Mouse (Mus musculus): ENCODE measurements around the gene Ube2q2. TPM values are rescaled to one million over a fixed set of nuclear protein-coding genes. Genes with fewer than 3 reads are reported as not detected.

Gene Ube2q2
- polyA plus RNA-seq, 1 experiment from 2014 or later: 24.3 TPM

DNA sequence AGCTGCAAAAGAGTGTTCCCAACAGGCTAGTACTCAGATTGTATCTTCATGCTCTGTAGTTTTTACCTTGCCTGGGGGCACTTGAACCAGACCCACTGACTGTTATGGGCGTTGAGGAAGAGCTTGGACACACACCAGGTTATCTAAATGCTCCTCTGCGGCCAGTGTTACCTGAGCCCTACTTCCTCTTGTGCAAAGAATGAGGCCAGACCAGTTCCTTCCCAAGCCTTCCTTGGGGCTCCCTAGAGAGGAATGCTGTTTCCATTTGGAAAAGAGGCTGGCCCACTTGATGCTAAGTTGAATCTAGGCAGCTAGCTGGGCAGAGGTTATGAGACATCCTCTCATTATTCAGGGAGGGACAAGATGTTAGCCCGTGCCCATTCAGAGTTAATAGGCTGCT lies 26.1 kb upstream of the Ube2q2 start:
- Histone ChIP-seq H3K9ac (ENCODE audit: low read length) (no peak overlapping the region), H3K27ac (ENCODE audit: low read depth, low read length) (no peak overlapping the region), H3K9me3 (replicated peaks; ENCODE audit: control insufficient read depth, low read length) (no peaks in the 10 kb centered on the region), H3K4me2 (ENCODE audit: low read length) (no peak overlapping the region), H3K4me3 (ENCODE audit: low read depth, low read length) (no peak overlapping the region), H3K36me3 (ENCODE audit: control insufficient read depth, insufficient read depth, low read length) (no peaks in the 10 kb centered on the region), H3K27me3 (replicated peaks; ENCODE audit: control insufficient read depth, insufficient read depth, low read length) (no peaks in the 10 kb centered on the region), H3K4me1 (ENCODE audit: control insufficient read depth, insufficient read depth, low read length) (no peaks in the 10 kb centered on the region)
- no peak for ATAC-seq
- whole genome bisulfite sequencing: 59% methylated on average over 3 of the region's 3 CpGs
- no peak for DNase-seq (ENCODE audit: low spot score)

DNA sequence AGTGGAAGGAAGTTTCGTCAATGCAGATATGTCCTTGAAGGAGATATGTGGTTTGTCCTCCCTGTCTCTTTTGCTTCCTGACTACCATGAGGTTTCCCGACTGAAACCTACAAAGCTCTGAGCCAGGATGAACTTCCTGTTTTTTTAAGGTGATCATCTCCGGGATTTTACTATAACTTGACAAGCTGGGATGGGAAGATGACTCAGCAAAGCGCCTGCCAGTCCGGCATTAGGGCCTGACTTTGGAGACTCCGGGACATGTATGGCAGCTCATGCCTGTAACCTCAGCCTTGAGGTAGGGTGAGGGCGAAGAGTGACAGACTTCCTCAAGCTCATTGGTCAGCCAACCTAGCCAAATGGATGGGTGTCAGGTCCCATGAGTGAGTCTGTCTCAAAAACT lies 22.9 kb upstream of the Ube2q2 start:
- Histone ChIP-seq H3K27ac (ENCODE audit: low read depth, low read length) (no peak overlapping the region), H3K9me3 (replicated peaks; ENCODE audit: control insufficient read depth, low read length) (no peaks in the 10 kb centered on the region), H3K4me3 (ENCODE audit: low read depth, low read length) (no peak overlapping the region), H3K4me1 (ENCODE audit: control insufficient read depth, insufficient read depth, low read length) (no peaks in the 10 kb centered on the region), H3K4me2 (ENCODE audit: low read length) (no peak overlapping the region), H3K27me3 (replicated peaks; ENCODE audit: control insufficient read depth, insufficient read depth, low read length) (no peaks in the 10 kb centered on the region), H3K9ac (ENCODE audit: low read length) (no peak overlapping the region), H3K36me3 (ENCODE audit: control insufficient read depth, insufficient read depth, low read length) (no peaks in the 10 kb centered on the region)
- ATAC-seq (no peak), DNase-seq (ENCODE audit: low spot score) (no peak)
- 93% methylated on average over 7 of the region's 7 CpGs for WGBS

DNA sequence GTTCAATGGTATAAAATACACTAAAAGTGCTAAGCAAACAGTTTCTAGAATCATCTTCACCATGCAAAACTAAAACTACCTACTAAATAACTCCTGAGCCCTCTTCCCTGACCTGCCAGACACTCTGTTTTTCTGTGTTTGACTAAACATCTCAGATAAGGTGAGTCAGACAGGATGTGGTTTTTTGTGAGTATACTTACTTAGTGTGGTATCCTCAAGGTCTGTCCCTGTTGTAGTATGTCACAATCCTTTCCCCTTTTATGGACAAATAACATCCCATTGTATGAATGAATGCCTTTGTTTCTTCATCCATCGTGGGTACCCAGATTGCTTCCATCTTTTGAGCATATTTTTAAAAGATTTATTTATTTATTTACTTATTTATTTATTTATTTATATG lies 22.4 kb upstream of the Ube2q2 start:
- ATAC-seq (no peak), DNase-seq (ENCODE audit: low spot score) (no peak)
- Histone ChIP-seq H3K36me3 (ENCODE audit: control insufficient read depth, insufficient read depth, low read length) (no peaks in the 10 kb centered on the region), H3K4me2 (ENCODE audit: low read length) (no peak overlapping the region), H3K27ac (ENCODE audit: low read depth, low read length) (no peak overlapping the region), H3K4me3 (ENCODE audit: low read depth, low read length) (no peak overlapping the region), H3K9ac (ENCODE audit: low read length) (no peak overlapping the region), H3K27me3 (replicated peaks; ENCODE audit: control insufficient read depth, insufficient read depth, low read length) (no peaks in the 10 kb centered on the region), H3K9me3 (replicated peaks; ENCODE audit: control insufficient read depth, low read length) (no peaks in the 10 kb centered on the region), H3K4me1 (ENCODE audit: control insufficient read depth, insufficient read depth, low read length) (no peaks in the 10 kb centered on the region)
- 82% methylated on average over 1 of the region's 1 CpGs for whole genome bisulfite sequencing

DNA sequence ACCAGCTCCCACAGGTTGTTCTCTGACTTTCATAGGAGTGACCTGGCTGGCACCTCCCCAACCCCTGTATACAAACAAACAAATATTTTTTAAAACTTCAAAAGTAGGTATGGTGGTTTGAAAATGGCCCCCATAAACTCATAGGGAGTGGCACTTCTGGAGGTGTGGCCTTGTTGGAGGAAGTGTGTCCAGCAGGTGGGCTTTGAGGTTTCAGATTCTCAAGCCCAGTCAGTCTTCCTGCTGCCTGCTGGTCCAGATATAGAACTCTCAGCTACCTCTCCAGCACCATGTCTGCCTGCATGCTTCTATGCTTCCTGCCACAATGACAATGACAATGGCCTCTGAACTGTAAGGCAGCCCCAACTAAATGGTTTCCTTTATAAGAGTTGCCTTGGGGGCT lies 16.8 kb upstream of the Ube2q2 start:
- Histone ChIP-seq H3K4me1 (ENCODE audit: control insufficient read depth, insufficient read depth, low read length) (no peaks in the 10 kb centered on the region), H3K4me3 (ENCODE audit: low read depth, low read length) (no peak overlapping the region), H3K9ac (ENCODE audit: low read length) (no peak overlapping the region), H3K4me2 (ENCODE audit: low read length) (no peak overlapping the region), H3K36me3 (ENCODE audit: control insufficient read depth, insufficient read depth, low read length) (no peaks in the 10 kb centered on the region), H3K27me3 (replicated peaks; ENCODE audit: control insufficient read depth, insufficient read depth, low read length) (no peaks in the 10 kb centered on the region), H3K9me3 (replicated peaks; ENCODE audit: control insufficient read depth, low read length) (no peaks in the 10 kb centered on the region), H3K27ac (ENCODE audit: low read depth, low read length) (no peak overlapping the region)
- ATAC-seq: no peak
- no peak for DNase-seq (ENCODE audit: low spot score)

DNA sequence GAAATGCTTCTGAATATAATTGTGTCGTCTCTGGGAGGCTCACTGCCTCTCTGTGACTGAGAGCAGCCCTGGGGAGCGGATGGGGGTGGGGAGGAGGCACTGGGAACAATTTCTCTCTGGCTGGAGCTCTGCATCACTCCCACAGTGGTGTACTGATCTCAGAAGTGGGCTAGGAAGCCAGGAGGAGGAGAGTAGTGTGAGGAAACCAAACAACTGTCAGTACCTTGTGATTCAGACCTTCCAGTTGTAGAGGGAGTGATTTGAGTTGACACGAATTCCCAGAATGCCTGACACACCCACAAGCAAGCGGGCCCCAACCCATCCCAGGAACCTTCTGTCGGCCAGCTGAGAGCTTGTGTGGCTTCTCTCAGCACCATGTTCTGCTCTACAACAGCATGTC lies 12.1 kb upstream of the Ube2q2 start:
- H3K4me1 ChIP-seq (ENCODE audit: control insufficient read depth, insufficient read depth, low read length): no peaks in the 10 kb centered on the region
- no peak overlapping the region for H3K9ac ChIP-seq (ENCODE audit: low read length)
- no peak overlapping the region for H3K4me3 ChIP-seq (ENCODE audit: low read depth, low read length)
- 59% methylated on average over 5 of the region's 5 CpGs for WGBS
- DNase-seq (ENCODE audit: low spot score) (no peak), ATAC-seq (no peak)
- H3K36me3 ChIP-seq (ENCODE audit: control insufficient read depth, insufficient read depth, low read length): no peaks in the 10 kb centered on the region
- no peak overlapping the region for H3K27ac ChIP-seq (ENCODE audit: low read depth, low read length)
- no peak overlapping the region for H3K4me2 ChIP-seq (ENCODE audit: low read length)
- no peaks in the 10 kb centered on the region for H3K9me3 ChIP-seq (replicated peaks; ENCODE audit: control insufficient read depth, low read length)
- no peaks in the 10 kb centered on the region for H3K27me3 ChIP-seq (replicated peaks; ENCODE audit: control insufficient read depth, insufficient read depth, low read length)

DNA sequence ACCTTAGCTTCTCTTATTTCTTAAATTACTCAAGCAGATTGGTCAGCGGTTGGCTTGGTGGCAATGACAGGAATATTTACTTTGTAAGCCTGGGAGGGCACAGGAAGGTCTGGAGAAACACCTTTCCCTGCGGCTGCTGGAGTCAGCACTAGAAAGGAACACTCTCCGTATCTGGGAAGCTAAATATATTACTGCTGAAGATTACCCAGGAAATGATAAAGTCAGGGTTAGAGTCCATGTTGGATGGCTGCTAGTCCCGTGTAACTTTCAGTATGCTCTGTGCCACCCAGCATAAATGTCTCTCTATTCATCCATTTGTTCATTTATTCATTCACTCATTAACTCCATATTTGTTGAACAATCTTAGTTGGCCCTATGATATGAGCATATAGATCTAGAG lies 11.5 kb upstream of the Ube2q2 start:
- H3K36me3 ChIP-seq (ENCODE audit: control insufficient read depth, insufficient read depth, low read length): no peaks in the 10 kb centered on the region
- ATAC-seq: no peak
- no peak for DNase-seq (ENCODE audit: low spot score)
- no peak overlapping the region for H3K27ac ChIP-seq (ENCODE audit: low read depth, low read length)
- H3K4me2 ChIP-seq (ENCODE audit: low read length): no peak overlapping the region
- H3K9ac ChIP-seq (ENCODE audit: low read length): no peak overlapping the region
- no peaks in the 10 kb centered on the region for H3K9me3 ChIP-seq (replicated peaks; ENCODE audit: control insufficient read depth, low read length)
- no peak overlapping the region for H3K4me3 ChIP-seq (ENCODE audit: low read depth, low read length)
- 95% methylated on average over 4 of the region's 4 CpGs for WGBS
- H3K27me3 ChIP-seq (replicated peaks; ENCODE audit: control insufficient read depth, insufficient read depth, low read length): no peaks in the 10 kb centered on the region
- no peaks in the 10 kb centered on the region for H3K4me1 ChIP-seq (ENCODE audit: control insufficient read depth, insufficient read depth, low read length)

DNA sequence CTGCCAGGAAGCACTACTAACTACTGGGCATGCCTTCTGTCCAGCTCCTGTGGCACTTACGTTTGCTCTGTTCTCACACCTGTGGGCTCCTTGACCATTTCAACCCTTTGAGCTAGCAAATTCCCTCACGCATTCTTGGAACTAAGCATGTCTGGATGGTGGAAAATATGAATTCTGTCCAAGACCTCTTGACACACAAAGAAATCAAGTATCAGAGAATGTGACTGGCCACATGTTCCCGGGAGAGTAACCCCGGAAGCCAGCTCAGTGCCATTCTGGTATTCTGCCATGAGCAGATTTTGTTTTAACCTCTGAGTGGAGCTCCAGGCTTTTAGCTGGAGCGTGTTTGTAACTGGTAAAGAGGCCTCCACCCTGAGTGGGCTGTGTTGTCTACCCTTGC lies 8.7 kb upstream of the Ube2q2 start:
- Histone ChIP-seq H3K36me3 (ENCODE audit: control insufficient read depth, insufficient read depth, low read length) (no peaks in the 10 kb centered on the region), H3K4me2 (ENCODE audit: low read length) (no peak overlapping the region), H3K9ac (ENCODE audit: low read length) (no peak overlapping the region), H3K27me3 (replicated peaks; ENCODE audit: control insufficient read depth, insufficient read depth, low read length) (no peaks in the 10 kb centered on the region), H3K27ac (ENCODE audit: low read depth, low read length) (no peak overlapping the region), H3K9me3 (replicated peaks; ENCODE audit: control insufficient read depth, low read length) (no peaks in the 10 kb centered on the region), H3K4me1 (ENCODE audit: control insufficient read depth, insufficient read depth, low read length) (no peaks in the 10 kb centered on the region), H3K4me3 (ENCODE audit: low read depth, low read length) (no peak overlapping the region)
- WGBS: 74% methylated on average over 5 of the region's 5 CpGs
- ATAC-seq: no peak
- peak; percentile 7 for DNase-seq (ENCODE audit: low spot score)

DNA sequence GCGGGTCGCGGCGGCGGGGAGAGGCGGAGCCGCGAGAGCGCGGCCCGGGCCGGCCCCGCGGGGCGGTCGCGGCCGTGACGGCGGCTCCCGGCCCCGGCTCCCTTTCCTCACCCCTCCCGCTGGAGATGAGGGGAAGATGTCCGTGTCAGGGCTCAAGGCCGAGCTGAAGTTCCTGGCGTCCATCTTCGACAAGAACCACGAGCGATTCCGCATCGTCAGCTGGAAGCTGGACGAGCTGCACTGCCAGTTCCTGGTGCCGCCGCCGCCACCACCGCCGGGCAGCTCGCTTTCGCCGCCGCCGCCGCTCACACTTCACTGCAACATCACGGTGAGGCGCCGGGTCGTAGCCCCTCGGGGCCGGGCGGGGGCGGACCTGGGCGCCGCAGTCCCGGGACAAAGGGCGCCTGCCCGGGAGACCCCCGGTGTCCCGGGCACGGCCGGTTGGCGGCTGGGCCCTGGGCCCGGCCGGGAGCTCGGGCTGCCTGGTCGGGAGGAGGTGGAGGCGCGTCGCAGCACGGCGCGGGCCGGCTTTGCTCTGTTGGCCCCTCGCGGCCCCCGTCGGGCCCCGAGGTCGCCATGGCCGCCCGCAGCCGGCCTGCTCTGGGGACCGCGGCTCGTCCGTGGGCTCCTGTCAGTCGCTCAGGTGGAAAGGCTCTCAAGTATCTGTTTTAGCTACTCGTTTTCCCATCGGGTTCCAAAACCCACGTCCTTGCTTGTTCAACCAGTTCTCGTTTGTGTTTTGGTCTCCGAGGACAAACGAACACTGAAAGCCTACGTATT lies 1.0 kb downstream of the Ube2q2 start:
- WGBS: under 1% methylated on average over 85 of the region's 93 CpGs
- Histone ChIP-seq H3K4me1 (ENCODE audit: control insufficient read depth, insufficient read depth, low read length) (peaks cover 6% of the 10 kb centered on the region; the same call in 1 of the 2 replicates), H3K4me3 (ENCODE audit: low read depth, low read length) (peak overlapping the region; percentile 85), H3K4me2 (ENCODE audit: low read length) (peak overlapping the region; percentile 88), H3K9ac (ENCODE audit: low read length) (peak overlapping the region; percentile 88), H3K27ac (ENCODE audit: low read depth, low read length) (peak overlapping the region; percentile 74), H3K9me3 (replicated peaks; ENCODE audit: control insufficient read depth, low read length) (no peaks in the 10 kb centered on the region), H3K27me3 (replicated peaks; ENCODE audit: control insufficient read depth, insufficient read depth, low read length) (no peaks in the 10 kb centered on the region), H3K36me3 (ENCODE audit: control insufficient read depth, insufficient read depth, low read length) (no peaks in the 10 kb centered on the region; the same call in 1 of the 2 replicates)
- peak; percentile 78 for ATAC-seq
- DNase-seq (ENCODE audit: low spot score): peak; percentile 50

DNA sequence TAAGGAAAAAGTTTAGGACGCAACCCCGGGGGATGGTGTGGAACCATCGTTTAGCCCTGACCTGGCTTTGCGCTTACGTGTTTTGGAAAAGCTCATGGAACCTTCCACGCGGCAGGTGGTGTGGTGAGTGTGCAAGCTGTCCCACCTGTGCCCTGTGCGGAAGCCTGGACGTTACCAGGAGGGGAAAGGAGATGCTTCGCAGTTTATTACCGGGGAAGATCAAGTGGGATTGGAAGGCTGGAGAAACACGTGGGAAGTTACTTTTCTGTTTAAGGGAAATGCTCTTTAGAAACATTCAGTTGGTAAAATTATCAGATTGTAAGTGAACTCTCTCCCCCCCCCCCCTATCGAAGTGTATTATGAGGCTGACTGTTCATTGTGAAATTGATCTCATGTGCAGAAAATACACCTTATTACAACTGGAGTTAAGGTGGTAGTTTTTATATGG lies 1.6 kb downstream of the Ube2q2 start:
- Histone ChIP-seq H3K36me3 (ENCODE audit: control insufficient read depth, insufficient read depth, low read length) (no peaks in the 10 kb centered on the region; the same call in 1 of the 2 replicates), H3K9me3 (replicated peaks; ENCODE audit: control insufficient read depth, low read length) (no peaks in the 10 kb centered on the region), H3K4me2 (ENCODE audit: low read length) (peak overlapping the region; percentile 88), H3K9ac (ENCODE audit: low read length) (peak overlapping the region; percentile 88), H3K4me1 (ENCODE audit: control insufficient read depth, insufficient read depth, low read length) (peaks cover 6% of the 10 kb centered on the region; the same call in 1 of the 2 replicates), H3K27ac (ENCODE audit: low read depth, low read length) (peak overlapping the region; percentile 74), H3K27me3 (replicated peaks; ENCODE audit: control insufficient read depth, insufficient read depth, low read length) (no peaks in the 10 kb centered on the region), H3K4me3 (ENCODE audit: low read depth, low read length) (peak overlapping the region; percentile 85)
- DNase-seq (ENCODE audit: low spot score) (no peak), ATAC-seq (no peak)
- 2% methylated on average over 13 of the region's 13 CpGs for WGBS
